Comparison of ENCODE assay signal across 7 mouse cellular contexts in genomic region chr5:14514631-14515523, GRCm38 (mm10). TPM values are rescaled to one million over a fixed set of nuclear protein-coding genes. Genes with fewer than 3 reads are reported as not detected.
DNase-seq lines count a peak whose midpoint lies in the region; ATAC-seq and TF ChIP-seq lines count a peak whose summit lies in the region.

Gene Pclo, plus strand, starts transcription at chr5:14514918.

- peak within 1 kb of the TSS; percentile 66 for H3K9ac ChIP-seq in heart, embryonic 12.5 days
- H3K9ac ChIP-seq in kidney, embryonic 15.5 days = peak within 1 kb of the TSS; percentile 45
- H3K9ac ChIP-seq in limb, embryonic 13.5 days = peak within 1 kb of the TSS; percentile 69
- peak within 1 kb of the TSS; percentile 90 for H3K9ac ChIP-seq in midbrain, embryonic 16.5 days (ENCODE audit: low read depth, low read length)

- peak within 1 kb of the TSS; percentile 86 for H3K4me3 ChIP-seq in embryonic fibroblast, embryonic 13.5 days (ENCODE audit: insufficient read depth, low read length)
- peak within 1 kb of the TSS; percentile 69 for H3K4me3 ChIP-seq in heart, embryonic 12.5 days
- H3K4me3 ChIP-seq in kidney, embryonic 15.5 days (replicated peaks) = peak within 1 kb of the TSS; percentile 78
- H3K4me3 ChIP-seq in limb, embryonic 13.5 days = peak within 1 kb of the TSS; percentile 71
- peak within 1 kb of the TSS; percentile 77 for H3K4me3 ChIP-seq in midbrain, embryonic 16.5 days (ENCODE audit: low read depth, low read length)

- WGBS in heart, embryonic 12.5 days = under 1% methylated on average over 88 of the region's 89 CpGs
- under 1% methylated on average over 89 of the region's 89 CpGs for WGBS in kidney, embryonic 15.5 days
- under 1% methylated on average over 89 of the region's 89 CpGs for WGBS in limb, embryonic 13.5 days
- WGBS in midbrain, embryonic 16.5 days = under 1% methylated on average over 62 of the region's 89 CpGs

- H3K9me3 ChIP-seq in heart, embryonic 12.5 days (replicated peaks) = no peaks in the 10 kb centered on the region
- no peaks in the 10 kb centered on the region for H3K9me3 ChIP-seq in kidney, embryonic 15.5 days (replicated peaks)
- H3K9me3 ChIP-seq in limb, embryonic 13.5 days = no peaks in the 10 kb centered on the region
- H3K9me3 ChIP-seq in midbrain, embryonic 16.5 days (replicated peaks; ENCODE audit: control insufficient read depth, low read length, poor library complexity, severe bottlenecking) = no peaks in the 10 kb centered on the region

- H3K27ac ChIP-seq in embryonic fibroblast, embryonic 13.5 days (ENCODE audit: insufficient read depth, low read length) = no peak within 1 kb of the TSS
- peak within 1 kb of the TSS; percentile 41 for H3K27ac ChIP-seq in heart, embryonic 12.5 days (ENCODE audit: poor library complexity, severe bottlenecking)
- peak within 1 kb of the TSS; percentile 89 for H3K27ac ChIP-seq in kidney, embryonic 15.5 days
- H3K27ac ChIP-seq in limb, embryonic 13.5 days = no peak within 1 kb of the TSS; the same call in 1 of the 2 replicates
- peak within 1 kb of the TSS; percentile 97 for H3K27ac ChIP-seq in midbrain, embryonic 16.5 days (ENCODE audit: low read length)

- no peaks in the 10 kb centered on the region for H3K36me3 ChIP-seq in heart, embryonic 12.5 days
- no peaks in the 10 kb centered on the region for H3K36me3 ChIP-seq in kidney, embryonic 15.5 days
- no peaks in the 10 kb centered on the region for H3K36me3 ChIP-seq in limb, embryonic 13.5 days
- no peaks in the 10 kb centered on the region for H3K36me3 ChIP-seq in midbrain, embryonic 16.5 days (ENCODE audit: control insufficient read depth, insufficient read depth, low read length)

- ATAC-seq in heart, embryonic 12.5 days (ENCODE audit: insufficient number of reproducible peaks, low FRiP score) = peak; percentile 96
- peak; percentile 99 for ATAC-seq in kidney, embryonic 15.5 days (replicated peaks; ENCODE audit: low FRiP score)
- peak; percentile 99 for ATAC-seq in limb, embryonic 13.5 days (ENCODE audit: low FRiP score, low read depth)
- peak; percentile 98 for ATAC-seq in midbrain, embryonic 16.5 days

- H3K4me1 ChIP-seq in embryonic fibroblast, embryonic 13.5 days (ENCODE audit: control insufficient read depth, insufficient read depth, low read length) = no peaks in the 10 kb centered on the region
- H3K4me1 ChIP-seq in heart, embryonic 12.5 days (replicated peaks) = peaks cover 5% of the 10 kb centered on the region; the same call in 1 of the 2 replicates
- peaks cover 6% of the 10 kb centered on the region; the same call in 1 of the 2 replicates for H3K4me1 ChIP-seq in kidney, embryonic 15.5 days
- peaks cover 7% of the 10 kb centered on the region; the same call in 1 of the 2 replicates for H3K4me1 ChIP-seq in limb, embryonic 13.5 days
- peaks cover 6% of the 10 kb centered on the region for H3K4me1 ChIP-seq in midbrain, embryonic 16.5 days (ENCODE audit: control insufficient read depth, insufficient read depth, low read length)

- H3K4me2 ChIP-seq in heart, embryonic 12.5 days = peak within 1 kb of the TSS; percentile 91
- peak within 1 kb of the TSS; percentile 80 for H3K4me2 ChIP-seq in kidney, embryonic 15.5 days
- peak within 1 kb of the TSS; percentile 94 for H3K4me2 ChIP-seq in limb, embryonic 13.5 days (replicated peaks)
- peak within 1 kb of the TSS; percentile 67 for H3K4me2 ChIP-seq in midbrain, embryonic 16.5 days (ENCODE audit: low read length)

- TF ChIP-seq CTCF in embryonic fibroblast, embryonic 13.5 days (IDR thresholded peaks at IDR 0.05; ENCODE audit: borderline replicate concordance, insufficient read depth, low read length) = no peak

- DNase-seq in c-Kit-positive CD71-positive TER-119-negative erythroid progenitor cells, embryonic 14.5 days (ENCODE audit: low read depth) = peak; percentile 14
- DNase-seq in telencephalon, adult 2 months (ENCODE audit: low read depth, low spot score) = peak; percentile 97

- TF ChIP-seq POLR2A in embryonic fibroblast, embryonic 13.5 days (IDR thresholded peaks at IDR 0.05; ENCODE audit: low read depth, low read length) = no peak

- no peaks in the 10 kb centered on the region for H3K27me3 ChIP-seq in heart, embryonic 12.5 days (replicated peaks)
- H3K27me3 ChIP-seq in kidney, embryonic 15.5 days = peaks cover 9% of the 10 kb centered on the region; the same call in 1 of the 2 replicates
- peaks cover 10% of the 10 kb centered on the region for H3K27me3 ChIP-seq in limb, embryonic 13.5 days
- H3K27me3 ChIP-seq in midbrain, embryonic 16.5 days (ENCODE audit: control insufficient read depth, insufficient read depth, low read depth, low read length) = peaks cover 2% of the 10 kb centered on the region; the same call in 1 of the 2 replicates

RNA-seq across cellular contexts. Expression of gene Pclo, which starts in this region (rescaled TPM):
- 0.47 and 0.65 TPM in 2 replicates for polyA plus RNA-seq in embryonic fibroblast, embryonic 13.5 days (2011; ENCODE audit: insufficient read length, low read depth, missing spikeins)
- polyA plus RNA-seq in heart, embryonic 12.5 days (2016; fragmentation: Nextera tagmentation; extraction: Ambion mirVana) = 0.11 and 0.12 TPM in 2 replicates
- 0.84 and 0.99 TPM in 2 replicates for polyA plus RNA-seq in kidney, embryonic 15.5 days (2015; fragmentation: Nextera tagmentation; extraction: Ambion mirVana)
- polyA plus RNA-seq in limb, embryonic 13.5 days (2015; fragmentation: Nextera tagmentation; extraction: Ambion mirVana) = 0.15 and 0.26 TPM in 2 replicates
- polyA plus RNA-seq in midbrain, embryonic 16.5 days (2015; fragmentation: Nextera tagmentation; extraction: Ambion mirVana) = 13.6 TPM in 2 replicates

Comparison
In these comparisons a context has a peak if more than half of its experiments do, and no peak if none do; other contexts are left out.
1. Peak in ATAC-seq, H3K4me3 ChIP-seq, H3K27ac ChIP-seq, H3K9ac ChIP-seq and H3K4me2 ChIP-seq in heart, embryonic 12.5 days; RNA of the gene not detected or under 1 TPM.
2. Peak in ATAC-seq, H3K4me3 ChIP-seq, H3K27ac ChIP-seq, H3K9ac ChIP-seq and H3K4me2 ChIP-seq in kidney, embryonic 15.5 days; RNA of the gene not detected or under 1 TPM.
3. Peak in ATAC-seq, H3K4me3 ChIP-seq, H3K9ac ChIP-seq and H3K4me2 ChIP-seq in limb, embryonic 13.5 days; RNA of the gene not detected or under 1 TPM.